Mouse (Mus musculus): Measurements from ENCODE around the gene Ifitm2.

DNA sequence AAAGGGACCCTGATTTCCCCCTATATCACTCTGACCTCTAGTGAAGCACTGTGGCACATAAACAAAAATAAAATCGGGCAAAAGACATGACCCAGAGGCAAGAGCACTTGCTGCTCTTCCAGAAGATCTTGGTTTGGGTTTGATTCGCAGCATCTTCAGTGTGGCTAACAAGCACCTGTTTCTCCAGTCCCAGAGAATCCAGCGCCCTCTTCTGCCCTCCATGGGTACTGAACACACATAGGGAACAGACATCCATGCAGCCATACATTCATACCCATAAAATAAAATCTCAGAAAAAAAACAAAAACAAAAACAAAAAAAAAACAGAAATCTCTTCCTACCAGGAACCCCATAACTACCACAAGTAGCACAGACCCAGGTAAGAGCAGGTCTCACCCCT is 17.4 kb downstream of the Ifitm2 start:
- TF ChIP-seq POLR2A (IDR thresholded peaks at IDR 0.05; ENCODE audit: borderline replicate concordance, extremely low read depth, low read depth, low read length) (no peak), CTCF (IDR thresholded peaks at IDR 0.05; ENCODE audit: insufficient read depth, low read length) (0 out of 2 replicates have a peak, but pooled peaks have one; percentile 15)

Measured in lung, adult 2 months (tissue).